Mouse (Mus musculus) olfactory bulb, adult 2 months (tissue): ENCODE data around the gene Rhbdl3.

Experiments
- CTCF ChIP-seq: fragments of 200-500 bp; IDR thresholded peaks from 2 replicates; pipeline ENCODE4 v1.5.1; 2012; ENCODE audit warnings: low read depth, mild to moderate bottlenecking, low read length, moderate library complexity; ENCODE audit not compliant: insufficient read depth
- POLR2A ChIP-seq: fragments of 200-500 bp; IDR thresholded peaks from 2 replicates; pipeline ENCODE4 v1.6.1; 2012; ENCODE audit warnings: mild to moderate bottlenecking, low read depth, low read length, moderate library complexity; ENCODE audit not compliant: insufficient read depth

GRCm38 (mm10) chr11:80354832-80355231 is 54.1 kb downstream of the Rhbdl3 start:
- TF ChIP-seq CTCF (no peak), POLR2A (no peak)
